Mouse (Mus musculus): ENCODE data around the gene Mapk1.

GRCm38 (mm10) chr16:17018071-17018470 lies 34.9 kb downstream of the Mapk1 start:
- no peak for TF ChIP-seq POLR2A (IDR thresholded peaks at IDR 0.05; ENCODE audit: borderline replicate concordance, extremely low read depth, insufficient read depth, insufficient read length, poor library complexity, severe bottlenecking)
- TF ChIP-seq CTCF (IDR thresholded peaks at IDR 0.05; ENCODE audit: borderline replicate concordance, extremely low read depth, insufficient read depth, insufficient read length): no peak
